ENCODE assay signal across 8 mouse cellular contexts in the genomic region with DNA sequence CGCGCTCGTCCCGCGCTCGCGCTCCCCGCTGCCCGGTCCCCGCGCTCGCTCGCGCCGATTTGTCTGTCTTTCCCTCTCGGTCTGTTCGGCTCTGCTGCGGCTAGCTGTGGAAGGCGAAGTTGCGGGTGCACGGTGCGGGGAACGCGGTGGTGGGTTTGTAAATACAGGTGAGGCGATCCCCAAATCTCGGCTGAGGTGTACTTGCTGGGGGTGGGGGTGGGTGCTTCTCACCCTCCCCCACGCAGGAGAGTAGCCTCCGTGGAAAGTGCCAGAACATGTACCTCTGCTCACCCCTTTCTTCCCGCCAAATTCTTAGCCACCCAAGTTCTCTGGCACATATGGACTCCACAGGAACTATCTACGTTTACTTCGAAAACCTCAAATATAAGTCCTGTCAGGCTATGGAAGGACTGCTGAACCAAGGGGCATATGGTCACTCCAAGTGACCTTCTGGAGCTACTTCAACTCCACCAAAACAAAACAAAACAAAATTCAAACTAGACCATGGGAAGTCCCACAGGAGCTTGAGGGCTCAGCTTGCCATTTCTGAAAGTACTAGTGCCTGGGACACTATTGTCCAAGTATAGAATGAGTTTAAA. TPM values are rescaled to one million over a fixed set of nuclear protein-coding genes. Genes with fewer than 3 reads are reported as not detected.
DNase-seq lines count a peak whose midpoint lies in the region; ATAC-seq lines count a peak whose summit lies in the region.
"Had no signal": no experiment of that assay in that cellular context is flagged by ENCODE, and none has a peak within 500 bp of the region (broad histone marks: within the 10 kb centered on the region; RNA-seq: fewer than 3 reads in every experiment).

Gene 5730522E02Rik (minus strand): TSS at position 182 of the 599 bp plus-strand sequence.

- H3K4me3 ChIP-seq in brown adipose tissue, adult 24 weeks (ENCODE audit: insufficient read depth, low read depth, low read length), result peak within 1 kb of the TSS; percentile 71
- H3K4me3 ChIP-seq in heart, embryonic 11.5 days (ENCODE audit: low read depth, low read length), result peak within 1 kb of the TSS; percentile 66
- peak within 1 kb of the TSS; percentile 59 for H3K4me3 ChIP-seq in limb, embryonic 11.5 days (ENCODE audit: low read depth, low read length)
- peak within 1 kb of the TSS; percentile 68 for H3K4me3 ChIP-seq in neural tube, embryonic 13.5 days

- 0 out of 2 replicates have a peak, but pooled peaks have one; percentile 36 for ATAC-seq in heart, embryonic 11.5 days (replicated peaks; ENCODE audit: insufficient number of reproducible peaks, low FRiP score, low TSS enrichment)
- ATAC-seq in limb, embryonic 11.5 days (ENCODE audit: insufficient number of reproducible peaks, low FRiP score, low TSS enrichment, low read depth), result peak; percentile 72; the same call in 1 of the 2 replicates
- no peak; the same call in 1 of the 2 replicates for ATAC-seq in neural tube, embryonic 13.5 days (ENCODE audit: low read depth)

- peak within 1 kb of the TSS; percentile 71 for H3K4me2 ChIP-seq in heart, embryonic 11.5 days
- H3K4me2 ChIP-seq in limb, embryonic 11.5 days (ENCODE audit: low read depth, severe bottlenecking), result peak within 1 kb of the TSS; percentile 71
- peak within 1 kb of the TSS; percentile 67 for H3K4me2 ChIP-seq in neural tube, embryonic 13.5 days

- H3K36me3 ChIP-seq in heart, embryonic 11.5 days (ENCODE audit: control insufficient read depth, insufficient read depth, low read length), result no peaks in the 10 kb centered on the region
- H3K36me3 ChIP-seq in limb, embryonic 11.5 days (ENCODE audit: control insufficient read depth, insufficient read depth, low read length), result no peaks in the 10 kb centered on the region
- no peaks in the 10 kb centered on the region for H3K36me3 ChIP-seq in neural tube, embryonic 13.5 days

- H3K9me3 ChIP-seq in heart, embryonic 11.5 days (replicated peaks; ENCODE audit: control insufficient read depth, low read length), result no peaks in the 10 kb centered on the region
- H3K9me3 ChIP-seq in limb, embryonic 11.5 days (ENCODE audit: control insufficient read depth, low read length), result no peaks in the 10 kb centered on the region
- no peaks in the 10 kb centered on the region for H3K9me3 ChIP-seq in neural tube, embryonic 13.5 days

- no peak within 1 kb of the TSS for H3K27ac ChIP-seq in brown adipose tissue, adult 24 weeks (replicated peaks; ENCODE audit: low read depth, low read length)
- H3K27ac ChIP-seq in heart, embryonic 11.5 days (ENCODE audit: low read depth, low read length), result peak within 1 kb of the TSS; percentile 92
- H3K27ac ChIP-seq in limb, embryonic 11.5 days (replicated peaks; ENCODE audit: low read depth, low read length), result peak within 1 kb of the TSS; percentile 97
- peak within 1 kb of the TSS; percentile 99 for H3K27ac ChIP-seq in neural tube, embryonic 13.5 days (replicated peaks)

- WGBS in heart, embryonic 11.5 days (ENCODE audit: insufficient replicate concordance), result 4% methylated on average over 15 of the region's 31 CpGs
- WGBS in limb, embryonic 11.5 days, result 5% methylated on average over 26 of the region's 31 CpGs
- 3% methylated on average over 30 of the region's 31 CpGs for WGBS in neural tube, embryonic 13.5 days

- no peak for DNase-seq in layer of hippocampus, adult 8-10 months (ENCODE audit: low spot score in 2 of 2)
- DNase-seq in layer of hippocampus, adult 11-12 months (ENCODE audit: low spot score), result no peak
- peak; percentile 78 for DNase-seq in limb, embryonic 11.5 days (ENCODE audit: low spot score)
- no peak for DNase-seq in adrenal gland, adult 18-20 months (ENCODE audit: low spot score in 2 of 2)

- H3K4me1 ChIP-seq in brown adipose tissue, adult 24 weeks (ENCODE audit: control insufficient read depth, insufficient read depth, insufficient read length, low read length), result no peaks in the 10 kb centered on the region
- H3K4me1 ChIP-seq in heart, embryonic 11.5 days (ENCODE audit: control insufficient read depth, insufficient read depth, low read length), result no peaks in the 10 kb centered on the region
- H3K4me1 ChIP-seq in limb, embryonic 11.5 days (ENCODE audit: control insufficient read depth, insufficient read depth, low read length), result 0 out of 2 replicates have a peak, but pooled peaks cover 4% of the 10 kb centered on the region
- peaks cover 12% of the 10 kb centered on the region for H3K4me1 ChIP-seq in neural tube, embryonic 13.5 days (replicated peaks)

- H3K27me3 ChIP-seq in heart, embryonic 11.5 days (ENCODE audit: control insufficient read depth, insufficient read depth, low read length), result no peaks in the 10 kb centered on the region
- H3K27me3 ChIP-seq in limb, embryonic 11.5 days (ENCODE audit: control insufficient read depth, insufficient read depth, low read length), result no peaks in the 10 kb centered on the region
- H3K27me3 ChIP-seq in neural tube, embryonic 13.5 days, result no peaks in the 10 kb centered on the region

- H3K9ac ChIP-seq in heart, embryonic 11.5 days (ENCODE audit: low read depth, low read length), result peak within 1 kb of the TSS; percentile 97
- H3K9ac ChIP-seq in limb, embryonic 11.5 days (ENCODE audit: low read length), result peak within 1 kb of the TSS; percentile 99
- peak within 1 kb of the TSS; percentile 97 for H3K9ac ChIP-seq in neural tube, embryonic 13.5 days

RNA-seq across cellular contexts. Expression of gene 5730522E02Rik, which starts in this region (rescaled TPM):
- total RNA-seq in layer of hippocampus, adult 8-10 months (2022), result 10 to 100 TPM; 13.3 to 16.3 (median 14.1) TPM
- polyA plus RNA-seq in brown adipose tissue, adult 24 weeks (2012; ENCODE audit: insufficient read depth, insufficient read length, missing spikeins), result not detected in 2 replicates
- polyA plus RNA-seq in heart, embryonic 11.5 days (2014; fragmentation: Nextera tagmentation; extraction: Ambion mirVana), result 1.3 and 1.7 TPM in 2 replicates
- polyA plus RNA-seq in limb, embryonic 11.5 days (2014; fragmentation: Nextera tagmentation; extraction: Ambion mirVana), result 7.9 and 10.3 TPM in 2 replicates
- 13.2 and 13.4 TPM in 2 replicates for polyA plus RNA-seq in neural tube, embryonic 13.5 days (2015; fragmentation: Nextera tagmentation; extraction: Ambion mirVana)
- total RNA-seq in adrenal gland, adult 18-20 months (2021), result under 1 TPM in 1 of 2 experiments, not detected in 1; 0.30 TPM
- total RNA-seq: common myeloid progenitor, adult 5-6 weeks had no signal

Comparison
In these comparisons a context has a peak if more than half of its experiments do, and no peak if none do; other contexts are left out.
1. RNA of gene 5730522E02Rik (total RNA-seq): 13.3 to 16.3 TPM in layer of hippocampus, adult 8-10 months; 0.30 TPM in adrenal gland, adult 18-20 months; every median in the first group is over 10 times any median in the second.
2. Peak in every context shown above with its lines, with median percentiles within 50 percentile points of each other: H3K4me3 ChIP-seq, H3K4me2 ChIP-seq and H3K9ac ChIP-seq.